Mouse (Mus musculus) spleen, adult 2 months (tissue): ENCODE results near the gene Il21r. TPM values are rescaled to one million over a fixed set of nuclear protein-coding genes. Genes with fewer than 3 reads are reported as not detected.

Experiments
- DNase-seq, 2 experiments: peaks; one replicate each; pipeline versions ENCODE4 v3.0.0 to v3.0.0-alpha.2; 2012 to 2021; ENCODE audit warnings: low spot score in 2 of 2, low read depth in 1 of 2
- H3K27ac ChIP-seq: fragments of 200-500 bp; 2 replicates; pipeline ENCODE4 v1.5.1; 2012; ENCODE audit warnings: low read length, inconsistent platforms; ENCODE audit not compliant: insufficient read depth
- H3K27me3 ChIP-seq: fragments of 200-500 bp; 2 replicates; pipeline ENCODE4 v1.6.1; 2012; ENCODE audit warnings: mild to moderate bottlenecking, moderate library complexity, low read length, inconsistent platforms; ENCODE audit not compliant: control insufficient read depth, insufficient read depth
- H3K36me3 ChIP-seq: fragments of 200-500 bp; 2 replicates; pipeline ENCODE4 v1.6.1; 2012; ENCODE audit warnings: mild to moderate bottlenecking, low read length, inconsistent platforms; ENCODE audit not compliant: control insufficient read depth, insufficient read depth
- H3K4me1 ChIP-seq: fragments of 200-500 bp; 2 replicates; pipeline ENCODE4 v1.6.1; 2011; ENCODE audit warnings: inconsistent platforms; ENCODE audit not compliant: control insufficient read depth, insufficient read depth, insufficient read length
- H3K4me3 ChIP-seq: fragments of 200-500 bp; 2 replicates; pipeline ENCODE4 v1.5.1; 2011; ENCODE audit warnings: mild to moderate bottlenecking, inconsistent platforms; ENCODE audit not compliant: insufficient read depth, insufficient read length; ENCODE audit errors: extremely low read depth
- CTCF ChIP-seq: fragments of 200-500 bp; IDR thresholded peaks from 2 replicates; pipeline ENCODE4 v1.5.1; 2011; ENCODE audit warnings: mild to moderate bottlenecking, inconsistent platforms; ENCODE audit not compliant: insufficient read depth, insufficient read length, insufficient replicate concordance; ENCODE audit errors: extremely low read depth
- POLR2A ChIP-seq: fragments of 200-500 bp; IDR thresholded peaks from 2 replicates; pipeline ENCODE4 v1.6.1; 2011; ENCODE audit warnings: low read depth, low read length, inconsistent platforms
- WGBS: fragments of 180-500 bp; shearing (Covaris S2); methylation state at CpG from one replicate; pipeline ENCODE4 v1.1.7; 2018; 5-methylcytosine and 5-hydroxymethylcytosine counted together
- polyA plus RNA-seq: library from polyadenylated mRNA; depleted of rRNA; stranded (reverse); fragments of >200 nt; gene quantifications from 2 replicates; pipeline ENCODE4 v1.2.3, GENCODE M21; 2012

The Il21r gene
- polyA plus RNA-seq, 1 experiment = 138 TPM

- Histone ChIP-seq H3K36me3 (peaks cover 27% of the 10 kb centered on the region), H3K27me3 (no peaks in the 10 kb centered on the region), H3K27ac (peak overlapping the region; percentile 25), H3K4me1 (peaks cover 39% of the 10 kb centered on the region; the same call in 1 of the 2 replicates), H3K4me3 (no peak overlapping the region)
- WGBS = 40% methylated on average over 9 of the region's 9 CpGs
- DNase-seq = no peak
- TF ChIP-seq CTCF (no peak), POLR2A (no peak)
Measured at GRCm38 (mm10) chr7:125579545-125580219, 23.5 kb upstream of the Il21r start.

- DNase-seq = no peak
- H3K4me1 ChIP-seq = peaks cover 37% of the 10 kb centered on the region; the same call in 1 of the 2 replicates
- 88% methylated on average over 1 of the region's 1 CpGs for WGBS
- no peak overlapping the region for H3K4me3 ChIP-seq
- no peaks in the 10 kb centered on the region for H3K27me3 ChIP-seq
- no peak for TF ChIP-seq POLR2A
- no peak for TF ChIP-seq CTCF
- no peak overlapping the region; the same call in 1 of the 2 replicates for H3K27ac ChIP-seq
- peaks cover 22% of the 10 kb centered on the region for H3K36me3 ChIP-seq
Measured at GRCm38 (mm10) chr7:125580220-125580549, 23.0 kb upstream of the Il21r start.

- TF ChIP-seq CTCF (no peak), POLR2A (no peak; the same call in 1 of the 2 replicates)
- Histone ChIP-seq H3K36me3 (peaks cover 16% of the 10 kb centered on the region), H3K4me3 (peak overlapping the region; percentile 60; the same call in 1 of the 2 replicates), H3K4me1 (peaks cover 33% of the 10 kb centered on the region; the same call in 1 of the 2 replicates), H3K27ac (peak overlapping the region; percentile 77), H3K27me3 (no peaks in the 10 kb centered on the region)
- WGBS = 9% methylated on average over 16 of the region's 16 CpGs
- no peak for DNase-seq
Measured at GRCm38 (mm10) chr7:125580625-125581316, 22.5 kb upstream of the Il21r start.

DNA sequence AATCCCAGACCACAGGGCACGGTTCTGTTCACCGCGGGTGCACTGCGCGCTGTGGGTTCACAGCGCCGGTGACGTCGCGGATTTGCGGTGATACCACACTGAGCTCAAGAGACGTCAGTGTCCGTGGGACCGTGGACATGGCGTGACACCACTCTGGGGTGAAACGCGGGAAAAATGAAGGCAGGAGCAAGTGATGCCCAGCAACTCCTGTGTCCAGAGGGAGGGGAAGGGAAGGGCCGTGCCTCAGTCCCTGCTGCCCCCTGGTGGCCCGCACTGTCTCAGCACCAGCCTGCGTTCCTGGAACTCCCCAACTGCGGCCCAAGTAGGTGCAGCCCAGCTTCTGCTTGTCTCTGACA is 21.9 kb upstream of the Il21r start:
- under 1% methylated on average over 21 of the region's 21 CpGs for WGBS

GRCm38 (mm10) chr7:125583325-125584004 is 19.8 kb upstream of the Il21r start:
- TF ChIP-seq POLR2A (no peak), CTCF (peak; percentile 16; the same call in 1 of the 2 replicates)
- H3K36me3 ChIP-seq = no peaks in the 10 kb centered on the region
- H3K4me3 ChIP-seq = no peak overlapping the region
- peak in 1 of 2 experiments; percentile 43 for DNase-seq
- peak overlapping the region; percentile 69 for H3K27ac ChIP-seq
- no peaks in the 10 kb centered on the region for H3K27me3 ChIP-seq
- H3K4me1 ChIP-seq = peaks cover 44% of the 10 kb centered on the region; the same call in 1 of the 2 replicates
- WGBS = 17% methylated on average over 6 of the region's 6 CpGs

More for the DNA sequence above, 21.9 kb upstream of the Il21r start:
- Histone ChIP-seq H3K27ac (peak overlapping the region; percentile 77), H3K4me3 (peak overlapping the region; percentile 60; the same call in 1 of the 2 replicates), H3K4me1 (peaks cover 32% of the 10 kb centered on the region; the same call in 1 of the 2 replicates), H3K27me3 (no peaks in the 10 kb centered on the region), H3K36me3 (peaks cover 10% of the 10 kb centered on the region)
- peak; percentile 70 to 88 for DNase-seq
- TF ChIP-seq POLR2A (no peak), CTCF (peak; percentile 99)

DNA sequence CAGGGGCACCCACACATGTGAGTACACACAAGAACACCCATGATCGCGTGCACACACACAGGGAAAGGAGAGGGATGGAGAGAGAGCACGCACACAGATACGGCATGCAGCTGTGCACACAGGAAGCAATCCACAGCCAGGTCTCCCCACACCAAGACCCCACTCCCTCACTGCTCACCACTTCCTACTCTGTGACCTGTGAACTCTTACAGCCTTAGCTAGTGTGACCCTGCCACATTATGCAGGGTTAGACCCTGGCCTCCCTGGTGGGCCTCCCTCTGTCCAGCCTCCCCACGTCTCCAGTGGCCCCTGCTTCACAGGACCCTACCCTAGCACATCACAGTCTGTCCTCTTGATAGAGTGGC is 19.2 kb upstream of the Il21r start:
- DNase-seq = no peak
- 39% methylated on average over 5 of the region's 5 CpGs for WGBS
- no peak overlapping the region for H3K4me3 ChIP-seq

More for the DNA sequence above, 19.2 kb upstream of the Il21r start:
- no peaks in the 10 kb centered on the region for H3K36me3 ChIP-seq
- H3K27ac ChIP-seq = 0 out of 2 replicates have a peak overlapping the region, but pooled peaks have one; percentile 36
- H3K27me3 ChIP-seq = no peaks in the 10 kb centered on the region
- H3K4me1 ChIP-seq = peaks cover 46% of the 10 kb centered on the region; the same call in 1 of the 2 replicates
- TF ChIP-seq CTCF = no peak
- TF ChIP-seq POLR2A = no peak
